ENCODE assay signal across 8 mouse cellular contexts in genomic region chr1:44064625-44065024, GRCm38 (mm10). TPM values are rescaled to one million over a fixed set of nuclear protein-coding genes. Genes with fewer than 3 reads are reported as not detected.
DNase-seq lines count a peak whose midpoint lies in the region; ATAC-seq and TF ChIP-seq lines count a peak whose summit lies in the region.

No protein-coding gene starts in this region.

- intact Hi-C loops in gastrocnemius, adult 2 months (cut with DNase I): loop anchor here (2.0 to 5.0 kb wide), 2 partner anchors 162 to 302 kb away; no protein-coding TSS in a partner anchor

- H3K27ac ChIP-seq in embryonic facial prominence, embryonic 11.5 days (replicated peaks; ENCODE audit: low read depth, low read length): no peak overlapping the region
- no peak overlapping the region for H3K27ac ChIP-seq in embryonic facial prominence, embryonic 10.5 days (replicated peaks)
- H3K27ac ChIP-seq in gastrocnemius, adult 2 months: no peak overlapping the region
- H3K27ac ChIP-seq in layer of hippocampus, adult 2 months: no peak overlapping the region

- no peak overlapping the region for H3K9ac ChIP-seq in embryonic facial prominence, embryonic 11.5 days (replicated peaks; ENCODE audit: low read length)

- no peaks in the 10 kb centered on the region for H3K9me3 ChIP-seq in embryonic facial prominence, embryonic 11.5 days (replicated peaks; ENCODE audit: control insufficient read depth, low read length)
- H3K9me3 ChIP-seq in embryonic facial prominence, embryonic 10.5 days: 0 out of 2 replicates have a peak, but pooled peaks cover 2% of the 10 kb centered on the region

- no peaks in the 10 kb centered on the region for H3K27me3 ChIP-seq in embryonic facial prominence, embryonic 11.5 days (ENCODE audit: control insufficient read depth, insufficient read depth, low read length)
- H3K27me3 ChIP-seq in embryonic facial prominence, embryonic 10.5 days (replicated peaks; ENCODE audit: low read depth, poor library complexity, severe bottlenecking): no peaks in the 10 kb centered on the region

- TF ChIP-seq CTCF in gastrocnemius, adult 2 months (IDR thresholded peaks at IDR 0.05): peak; percentile 83
- TF ChIP-seq CTCF in layer of hippocampus, adult 2 months (conservative IDR thresholded peaks at IDR 0.05): peak; percentile 88

- no peak overlapping the region for H3K4me2 ChIP-seq in embryonic facial prominence, embryonic 11.5 days (ENCODE audit: low read depth, low read length)

- no peaks in the 10 kb centered on the region for H3K4me1 ChIP-seq in embryonic facial prominence, embryonic 11.5 days (ENCODE audit: control insufficient read depth, insufficient read depth, low read length)
- H3K4me1 ChIP-seq in embryonic facial prominence, embryonic 10.5 days: no peaks in the 10 kb centered on the region

- peak; percentile 58 for DNase-seq in embryonic facial prominence, embryonic 11.5 days (ENCODE audit: low spot score)
- DNase-seq in embryonic facial prominence, embryonic 10.5 days (ENCODE audit: low spot score): no peak
- DNase-seq in CD4-positive helper T cell, adult 2 months (ENCODE audit: low read depth, low spot score): peak; percentile 68
- DNase-seq in adrenal gland, postnatal 36 days: peak; percentile 63 to 70
- DNase-seq in gastrocnemius, adult 2 months: peak; percentile 51
- peak; percentile 57 to 68 for DNase-seq in layer of hippocampus, adult 2 months (ENCODE audit: low spot score in 2 of 2)
- peak; percentile 83 for DNase-seq in lung, postnatal 36 days
- DNase-seq in spleen, postnatal 4 days (ENCODE audit: low spot score in 2 of 2): peak; percentile 45 to 73

- H3K4me3 ChIP-seq in embryonic facial prominence, embryonic 11.5 days (ENCODE audit: low read depth, low read length): no peak overlapping the region
- H3K4me3 ChIP-seq in embryonic facial prominence, embryonic 10.5 days: no peak overlapping the region
- no peak overlapping the region for H3K4me3 ChIP-seq in gastrocnemius, adult 2 months
- no peak overlapping the region for H3K4me3 ChIP-seq in layer of hippocampus, adult 2 months

- WGBS in embryonic facial prominence, embryonic 11.5 days: 0% methylated on average over 1 of the region's 1 CpGs
- 0% methylated on average over 1 of the region's 1 CpGs for WGBS in embryonic facial prominence, embryonic 10.5 days

- H3K36me3 ChIP-seq in embryonic facial prominence, embryonic 11.5 days (replicated peaks; ENCODE audit: control insufficient read depth, insufficient read depth, low read depth, low read length): no peaks in the 10 kb centered on the region
- no peaks in the 10 kb centered on the region for H3K36me3 ChIP-seq in embryonic facial prominence, embryonic 10.5 days (replicated peaks)

- ATAC-seq in embryonic facial prominence, embryonic 11.5 days (replicated peaks; ENCODE audit: insufficient number of reproducible peaks, low FRiP score, low TSS enrichment, low read depth): no peak

RNA-seq across cellular contexts. Expression of gene Gm8251, which starts 2.9 kb away (rescaled TPM):
- polyA plus RNA-seq in embryonic facial prominence, embryonic 11.5 days (2014; fragmentation: Nextera tagmentation; extraction: Ambion mirVana): 0.17 and 0.29 TPM in 2 replicates
- polyA plus RNA-seq in embryonic facial prominence, embryonic 10.5 days (2016; fragmentation: Nextera tagmentation; extraction: Ambion mirVana): 0.19 and 0.24 TPM in 2 replicates
- under 1 TPM; 0.03 TPM for total RNA-seq in adrenal gland, postnatal 36 days (2021)
- not detected for total RNA-seq in gastrocnemius, adult 2 months (2021)
- not detected for total RNA-seq in layer of hippocampus, adult 2 months (2021)

RNA-seq across cellular contexts. Expression of gene Tex30, which starts 37.6 kb away (rescaled TPM):
- 108 and 109 TPM in 2 replicates for polyA plus RNA-seq in embryonic facial prominence, embryonic 11.5 days (2014; fragmentation: Nextera tagmentation; extraction: Ambion mirVana)
- 106 and 112 TPM in 2 replicates for polyA plus RNA-seq in embryonic facial prominence, embryonic 10.5 days (2016; fragmentation: Nextera tagmentation; extraction: Ambion mirVana)
- 10 to 100 TPM; 10.4 to 14.9 TPM for total RNA-seq in adrenal gland, postnatal 36 days (2021)
- 1 to 10 TPM; 4.9 to 6.1 TPM for total RNA-seq in gastrocnemius, adult 2 months (2021)
- total RNA-seq in layer of hippocampus, adult 2 months (2021): 10 to 100 TPM in 1 of 2 experiments, 1 to 10 TPM in 1; 9.0 to 10.3 TPM

RNA-seq across cellular contexts. Expression of gene Mettl21c, which starts 44.8 kb away (rescaled TPM):
- polyA plus RNA-seq in embryonic facial prominence, embryonic 11.5 days (2014; fragmentation: Nextera tagmentation; extraction: Ambion mirVana): 0.95 and 1.1 TPM in 2 replicates
- polyA plus RNA-seq in embryonic facial prominence, embryonic 10.5 days (2016; fragmentation: Nextera tagmentation; extraction: Ambion mirVana): 0.61 and 0.75 TPM in 2 replicates
- total RNA-seq in adrenal gland, postnatal 36 days (2021): not detected
- total RNA-seq in gastrocnemius, adult 2 months (2021): 100 to 1,000 TPM in 1 of 2 experiments, 10 to 100 TPM in 1; 79.9 to 203 TPM
- total RNA-seq in layer of hippocampus, adult 2 months (2021): not detected

RNA-seq across cellular contexts. Expression of gene Kdelc1, which starts 54.0 kb away (rescaled TPM):
- 81.7 and 88.9 TPM in 2 replicates for polyA plus RNA-seq in embryonic facial prominence, embryonic 11.5 days (2014; fragmentation: Nextera tagmentation; extraction: Ambion mirVana)
- 68.2 and 70.1 TPM in 2 replicates for polyA plus RNA-seq in embryonic facial prominence, embryonic 10.5 days (2016; fragmentation: Nextera tagmentation; extraction: Ambion mirVana)
- total RNA-seq in adrenal gland, postnatal 36 days (2021): 10 to 100 TPM; 16.3 to 20.8 TPM
- total RNA-seq in gastrocnemius, adult 2 months (2021): 1 to 10 TPM; 5.4 to 7.8 TPM
- 10 to 100 TPM in 1 of 2 experiments, 1 to 10 TPM in 1; 8.6 to 10.2 TPM for total RNA-seq in layer of hippocampus, adult 2 months (2021)

RNA-seq across cellular contexts. Expression of gene Bivm, which starts 54.1 kb away (rescaled TPM):
- polyA plus RNA-seq in embryonic facial prominence, embryonic 11.5 days (2014; fragmentation: Nextera tagmentation; extraction: Ambion mirVana): 34.2 and 36.2 TPM in 2 replicates
- polyA plus RNA-seq in embryonic facial prominence, embryonic 10.5 days (2016; fragmentation: Nextera tagmentation; extraction: Ambion mirVana): 25.4 and 26.6 TPM in 2 replicates
- 10 to 100 TPM; 17.2 to 21.4 TPM for total RNA-seq in adrenal gland, postnatal 36 days (2021)
- total RNA-seq in gastrocnemius, adult 2 months (2021): 1 to 10 TPM; 7.8 to 9.4 TPM
- 10 to 100 TPM; 34.0 to 37.4 TPM for total RNA-seq in layer of hippocampus, adult 2 months (2021)

Comparison
In these comparisons a context has a peak if more than half of its experiments do, and no peak if none do; other contexts are left out.
1. RNA of gene Mettl21c, which starts 44.8 kb away (total RNA-seq): 79.9 to 203 TPM in gastrocnemius, adult 2 months; not detected in adrenal gland, postnatal 36 days and not detected in layer of hippocampus, adult 2 months; every median in the first group is over 10 times any median in the second.